Comparison of ENCODE assay signal across 8 mouse cellular contexts in genomic region chr1:165194662-165195013, GRCm38 (mm10). TPM values are rescaled to one million over a fixed set of nuclear protein-coding genes. Genes with fewer than 3 reads are reported as not detected.
A peak's percentile ranks its signal among the peaks of the same experiment; 100 is the strongest.
DNase-seq lines count a peak whose midpoint lies in the region; ATAC-seq and TF ChIP-seq lines count a peak whose summit lies in the region.

No protein-coding gene starts in this region.

- TF ChIP-seq CTCF in cortical plate, adult 2 months (IDR thresholded peaks at IDR 0.05; ENCODE audit: extremely low read depth, insufficient read depth, low read length), result no peak

- WGBS in kidney, embryonic 15.5 days, result 10% methylated on average over 5 of the region's 5 CpGs
- 11% methylated on average over 5 of the region's 5 CpGs for WGBS in hindbrain, embryonic 15.5 days
- 15% methylated on average over 5 of the region's 5 CpGs for WGBS in midbrain, embryonic 14.5 days

- H3K4me1 ChIP-seq in kidney, embryonic 15.5 days, result peaks cover 26% of the 10 kb centered on the region
- peaks cover 6% of the 10 kb centered on the region; the same call in 1 of the 2 replicates for H3K4me1 ChIP-seq in cortical plate, adult 2 months (ENCODE audit: control insufficient read depth, insufficient read depth, low read length)
- peaks cover 12% of the 10 kb centered on the region for H3K4me1 ChIP-seq in hindbrain, embryonic 15.5 days (replicated peaks)
- peaks cover 7% of the 10 kb centered on the region; the same call in 1 of the 2 replicates for H3K4me1 ChIP-seq in midbrain, embryonic 14.5 days (ENCODE audit: control insufficient read depth, insufficient read depth, low read length)

- H3K4me2 ChIP-seq in kidney, embryonic 15.5 days, result peak overlapping the region; percentile 76
- peak overlapping the region; percentile 93 for H3K4me2 ChIP-seq in hindbrain, embryonic 15.5 days
- peak overlapping the region; percentile 97 for H3K4me2 ChIP-seq in midbrain, embryonic 14.5 days (ENCODE audit: low read length)

- intact Hi-C loops in left cerebral cortex, postnatal 36 days (cut with DNase I), result loop anchor here (5.0 kb wide), 1 partner anchor 43 kb away; the partner anchor contains the start of gene Tiprl

- no peaks in the 10 kb centered on the region for H3K9me3 ChIP-seq in kidney, embryonic 15.5 days (replicated peaks)
- H3K9me3 ChIP-seq in hindbrain, embryonic 15.5 days, result no peaks in the 10 kb centered on the region
- no peaks in the 10 kb centered on the region for H3K9me3 ChIP-seq in midbrain, embryonic 14.5 days (ENCODE audit: control insufficient read depth, low read length)

- no peaks in the 10 kb centered on the region for H3K27me3 ChIP-seq in kidney, embryonic 15.5 days
- peaks cover 8% of the 10 kb centered on the region; the same call in 1 of the 2 replicates for H3K27me3 ChIP-seq in hindbrain, embryonic 15.5 days
- H3K27me3 ChIP-seq in midbrain, embryonic 14.5 days (ENCODE audit: control insufficient read depth, insufficient read depth, low read length), result peaks cover 17% of the 10 kb centered on the region

- DNase-seq in kidney, adult 8-10 months, result no peak
- no peak for DNase-seq in midbrain, embryonic 14.5 days
- DNase-seq in left cerebral cortex, postnatal 36 days (ENCODE audit: low spot score in 2 of 2), result no peak
- DNase-seq in embryo, embryonic 10.5 days (ENCODE audit: low spot score), result no peak
- DNase-seq in adrenal gland, adult 18-20 months (ENCODE audit: low spot score in 2 of 2), result no peak

- no peak; the same call in none of the 2 replicates for ATAC-seq in kidney, embryonic 15.5 days (replicated peaks; ENCODE audit: low FRiP score)
- ATAC-seq in hindbrain, embryonic 15.5 days (ENCODE audit: low FRiP score, low read depth), result peak; percentile 60; the same call in 1 of the 2 replicates
- no peak; the same call in 1 of the 2 replicates for ATAC-seq in midbrain, embryonic 14.5 days (ENCODE audit: low FRiP score, low TSS enrichment)

- peak overlapping the region; percentile 94 for H3K27ac ChIP-seq in kidney, embryonic 15.5 days
- H3K27ac ChIP-seq in cortical plate, adult 2 months (ENCODE audit: insufficient read depth, low read length), result peak overlapping the region; percentile 2; the same call in 1 of the 2 replicates
- no peak overlapping the region for H3K27ac ChIP-seq in hindbrain, embryonic 15.5 days (replicated peaks)
- no peak overlapping the region for H3K27ac ChIP-seq in midbrain, embryonic 14.5 days (replicated peaks; ENCODE audit: low read depth, low read length)

- H3K36me3 ChIP-seq in kidney, embryonic 15.5 days, result no peaks in the 10 kb centered on the region
- H3K36me3 ChIP-seq in hindbrain, embryonic 15.5 days, result no peaks in the 10 kb centered on the region
- no peaks in the 10 kb centered on the region for H3K36me3 ChIP-seq in midbrain, embryonic 14.5 days (ENCODE audit: control insufficient read depth, insufficient read depth, low read length)

- no peak for TF ChIP-seq POLR2A in cortical plate, adult 2 months (IDR thresholded peaks at IDR 0.05; ENCODE audit: extremely low read depth, insufficient read depth, low read length)

- H3K9ac ChIP-seq in kidney, embryonic 15.5 days, result peak overlapping the region; percentile 76
- peak overlapping the region; percentile 45 for H3K9ac ChIP-seq in hindbrain, embryonic 15.5 days
- H3K9ac ChIP-seq in midbrain, embryonic 14.5 days (replicated peaks; ENCODE audit: low read length), result peak overlapping the region; percentile 62

- H3K4me3 ChIP-seq in kidney, embryonic 15.5 days (replicated peaks), result peak overlapping the region; percentile 58
- H3K4me3 ChIP-seq in cortical plate, adult 2 months (ENCODE audit: insufficient read depth, low read length), result peak overlapping the region; percentile 85
- H3K4me3 ChIP-seq in hindbrain, embryonic 15.5 days, result peak overlapping the region; percentile 67
- peak overlapping the region; percentile 71 for H3K4me3 ChIP-seq in midbrain, embryonic 14.5 days (replicated peaks; ENCODE audit: low read depth, low read length)

RNA-seq across cellular contexts. Expression of gene Sft2d2, which starts 0.4 kb away (rescaled TPM):
- polyA plus RNA-seq in kidney, embryonic 15.5 days (2015; fragmentation: Nextera tagmentation; extraction: Ambion mirVana), result 22.8 and 23.5 TPM in 2 replicates
- polyA plus RNA-seq in cortical plate, adult 2 months (2012; rRNA removed), result 20.9 and 21.4 TPM in 2 replicates
- 6.8 and 7.3 TPM in 2 replicates for polyA plus RNA-seq in hindbrain, embryonic 15.5 days (2015; fragmentation: Nextera tagmentation; extraction: Ambion mirVana)
- 4.3 and 6.1 TPM in 2 replicates for polyA plus RNA-seq in midbrain, embryonic 14.5 days (2014; fragmentation: Nextera tagmentation; extraction: Ambion mirVana)
- total RNA-seq in left cerebral cortex, postnatal 36 days (2021), result 10 to 100 TPM; 14.1 to 14.8 TPM
- total RNA-seq in adrenal gland, adult 18-20 months (2021), result 10 to 100 TPM; 27.3 to 33.0 TPM

RNA-seq across cellular contexts. Expression of gene Tbx19, which starts 34.1 kb away (rescaled TPM):
- 0.10 and 0.23 TPM in 2 replicates for polyA plus RNA-seq in kidney, embryonic 15.5 days (2015; fragmentation: Nextera tagmentation; extraction: Ambion mirVana)
- polyA plus RNA-seq in cortical plate, adult 2 months (2012; rRNA removed), result 0.13 TPM in 1 of 2 replicates, not detected in the other
- polyA plus RNA-seq in hindbrain, embryonic 15.5 days (2015; fragmentation: Nextera tagmentation; extraction: Ambion mirVana), result not detected in 2 replicates
- not detected in 2 replicates for polyA plus RNA-seq in midbrain, embryonic 14.5 days (2014; fragmentation: Nextera tagmentation; extraction: Ambion mirVana)
- total RNA-seq in left cerebral cortex, postnatal 36 days (2021), result not detected
- total RNA-seq in adrenal gland, adult 18-20 months (2021), result not detected

RNA-seq across cellular contexts. Expression of gene Tiprl, which starts 42.2 kb away (rescaled TPM):
- 99.3 and 104 TPM in 2 replicates for polyA plus RNA-seq in kidney, embryonic 15.5 days (2015; fragmentation: Nextera tagmentation; extraction: Ambion mirVana)
- 47.2 TPM in 2 replicates for polyA plus RNA-seq in cortical plate, adult 2 months (2012; rRNA removed)
- polyA plus RNA-seq in hindbrain, embryonic 15.5 days (2015; fragmentation: Nextera tagmentation; extraction: Ambion mirVana), result 125 and 134 TPM in 2 replicates
- 145 and 150 TPM in 2 replicates for polyA plus RNA-seq in midbrain, embryonic 14.5 days (2014; fragmentation: Nextera tagmentation; extraction: Ambion mirVana)
- total RNA-seq in left cerebral cortex, postnatal 36 days (2021), result 10 to 100 TPM; 55.2 to 64.7 TPM
- total RNA-seq in adrenal gland, adult 18-20 months (2021), result 10 to 100 TPM; 46.3 to 47.7 TPM

Comparison
In these comparisons a context has a peak if more than half of its experiments do, and no peak if none do; other contexts are left out.
1. H3K27ac ChIP-seq: peak in kidney, embryonic 15.5 days (single experiment) and cortical plate, adult 2 months (single experiment); none in hindbrain, embryonic 15.5 days (single experiment) and midbrain, embryonic 14.5 days (single experiment).
2. Peak in every context shown above with its lines, with median percentiles within 50 percentile points of each other: H3K4me2 ChIP-seq, H3K4me3 ChIP-seq and H3K9ac ChIP-seq.